Mouse (Mus musculus) bone marrow, adult 2 months (tissue): ENCODE data around the gene Baz2b. TPM values are rescaled to one million over a fixed set of nuclear protein-coding genes. Genes with fewer than 3 reads are reported as not detected.

ENCODE experiments used
- H3K27ac ChIP-seq: fragments of 200-500 bp; 2 replicates; pipeline ENCODE4 v1.5.1; 2012; ENCODE audit warnings: low read depth, mild to moderate bottlenecking, control low read depth, inconsistent platforms, low read length; ENCODE audit not compliant: control insufficient read depth, poor library complexity, insufficient read depth
- H3K4me1 ChIP-seq: fragments of 200-500 bp; 2 replicates; pipeline ENCODE4 v1.6.1; 2011; ENCODE audit warnings: low read length; ENCODE audit not compliant: control insufficient read depth, insufficient read depth
- H3K4me3 ChIP-seq: fragments of 200-500 bp; replicated peaks from 2 replicates; pipeline ENCODE3; 2011; ENCODE audit warnings: mild to moderate bottlenecking, low read depth, low read length, control low read depth; ENCODE audit not compliant: control insufficient read depth
- CTCF ChIP-seq: fragments of 200-500 bp; IDR thresholded peaks from 2 replicates; pipeline ENCODE4 v1.5.1; 2011; ENCODE audit warnings: low read length, control low read depth; ENCODE audit not compliant: control insufficient read depth, insufficient read depth
- POLR2A ChIP-seq: fragments of 200-500 bp; IDR thresholded peaks from 2 replicates; pipeline ENCODE4 v1.6.1; 2011; ENCODE audit warnings: low read depth, mild to moderate bottlenecking, control low read depth, low read length, borderline replicate concordance; ENCODE audit not compliant: control insufficient read depth
- WGBS: fragments of 180-500 bp; shearing (Covaris S2); methylation state at CpG from one replicate; pipeline ENCODE4 v1.1.7; 2018; 5-methylcytosine and 5-hydroxymethylcytosine counted together
- polyA plus RNA-seq: library from polyadenylated mRNA; stranded (reverse); fragments of >200 nt; gene quantifications from 2 replicates; pipeline ENCODE4 v1.2.4, GENCODE M21; 2011; ENCODE audit warnings: low replicate concordance; ENCODE audit not compliant: missing spikeins, insufficient read depth, insufficient read length

Gene Baz2b
- polyA plus RNA-seq, 1 experiment, result 77.9 TPM

DNA sequence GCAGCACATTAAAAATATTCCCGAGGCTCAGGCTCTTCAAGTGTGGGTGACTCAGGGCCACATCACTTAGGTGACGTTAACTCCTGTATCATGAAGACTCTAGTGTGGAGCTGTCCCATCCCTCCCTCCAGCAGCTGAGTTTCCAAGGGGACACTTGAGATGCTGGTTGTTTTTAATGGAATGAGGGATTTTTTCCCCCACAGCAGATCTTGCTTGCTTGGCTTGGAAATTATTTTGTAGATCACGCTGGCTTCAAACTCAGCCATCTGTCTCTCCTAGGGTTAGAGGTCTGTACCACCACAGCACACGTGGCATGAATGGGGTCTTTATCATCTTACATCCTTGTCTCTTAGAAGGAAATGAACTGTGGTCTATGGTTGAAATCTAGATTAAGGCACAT is 258.5 kb downstream of the Baz2b start:
- Histone ChIP-seq H3K4me1 (no peaks in the 10 kb centered on the region), H3K4me3 (no peak overlapping the region), H3K27ac (no peak overlapping the region)
- no peak for TF ChIP-seq CTCF
- TF ChIP-seq POLR2A, result no peak
- WGBS, result 80% methylated on average over 4 of the region's 4 CpGs

DNA sequence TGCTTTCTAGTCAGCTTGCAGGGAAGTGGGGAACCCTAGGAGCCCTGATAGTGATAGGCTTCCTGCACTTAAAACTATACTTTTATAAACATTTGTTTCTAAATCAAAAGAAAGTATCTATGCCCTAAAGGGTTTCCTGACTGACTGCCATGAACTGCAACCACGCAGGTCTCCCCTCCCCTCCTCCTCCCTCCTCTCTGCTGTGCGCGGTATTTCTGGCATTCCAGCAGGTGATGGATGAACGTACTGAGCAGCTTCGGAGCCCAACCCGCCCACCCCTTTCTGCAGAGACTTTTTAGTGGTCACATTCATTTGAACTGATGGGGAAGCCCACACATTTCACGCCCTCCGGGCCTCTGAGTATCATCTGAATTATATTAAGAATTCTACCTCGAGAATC is 273.3 kb downstream of the Baz2b start:
- 84% methylated on average over 9 of the region's 9 CpGs for WGBS
- Histone ChIP-seq H3K4me1 (no peaks in the 10 kb centered on the region), H3K4me3 (no peak overlapping the region), H3K27ac (no peak overlapping the region)
- TF ChIP-seq CTCF (no peak), POLR2A (no peak)

DNA sequence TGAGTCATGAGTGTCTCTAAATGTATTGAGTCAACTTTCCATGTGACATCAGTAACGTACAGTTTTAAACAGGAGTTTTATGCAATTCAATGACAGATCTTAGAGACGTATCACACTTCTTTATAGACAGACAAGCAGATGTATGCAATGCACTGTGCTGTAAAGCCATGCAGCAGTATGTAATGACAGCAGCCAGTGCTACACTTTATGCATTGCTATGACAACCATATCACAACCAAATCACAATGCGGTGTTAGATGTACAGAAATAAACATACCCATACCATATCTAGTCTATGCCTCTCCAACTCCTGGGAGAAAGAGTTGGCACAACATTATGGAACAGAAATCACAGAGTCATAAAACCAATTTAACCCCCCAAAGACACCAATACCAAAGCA is 276.5 kb downstream of the Baz2b start:
- no peak overlapping the region for H3K27ac ChIP-seq
- WGBS, result 92% methylated on average over 3 of the region's 3 CpGs
- no peak for TF ChIP-seq CTCF
- TF ChIP-seq POLR2A, result no peak
- H3K4me1 ChIP-seq, result no peaks in the 10 kb centered on the region
- no peak overlapping the region for H3K4me3 ChIP-seq

DNA sequence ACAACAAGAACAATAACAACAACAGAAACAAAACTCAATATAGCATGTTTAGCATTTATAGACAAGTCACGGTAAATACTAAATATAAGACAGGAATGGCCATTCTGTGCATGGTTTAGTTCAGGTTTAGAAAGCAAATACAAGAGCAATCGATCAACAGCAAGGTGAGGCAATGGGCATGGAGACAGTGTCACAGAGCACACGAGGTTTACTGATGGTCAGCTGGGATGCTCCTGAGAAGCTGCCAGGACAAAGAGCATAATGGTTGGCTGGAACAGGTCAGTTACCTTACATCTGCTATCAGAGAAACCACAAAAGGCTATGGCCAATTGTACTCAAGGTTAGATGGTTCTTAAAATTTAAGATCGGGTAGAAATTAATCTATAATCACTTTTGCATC is 277.4 kb downstream of the Baz2b start:
- Histone ChIP-seq H3K27ac (no peak overlapping the region), H3K4me3 (no peak overlapping the region), H3K4me1 (no peaks in the 10 kb centered on the region)
- WGBS, result 91% methylated on average over 4 of the region's 4 CpGs
- TF ChIP-seq POLR2A (no peak), CTCF (no peak)

DNA sequence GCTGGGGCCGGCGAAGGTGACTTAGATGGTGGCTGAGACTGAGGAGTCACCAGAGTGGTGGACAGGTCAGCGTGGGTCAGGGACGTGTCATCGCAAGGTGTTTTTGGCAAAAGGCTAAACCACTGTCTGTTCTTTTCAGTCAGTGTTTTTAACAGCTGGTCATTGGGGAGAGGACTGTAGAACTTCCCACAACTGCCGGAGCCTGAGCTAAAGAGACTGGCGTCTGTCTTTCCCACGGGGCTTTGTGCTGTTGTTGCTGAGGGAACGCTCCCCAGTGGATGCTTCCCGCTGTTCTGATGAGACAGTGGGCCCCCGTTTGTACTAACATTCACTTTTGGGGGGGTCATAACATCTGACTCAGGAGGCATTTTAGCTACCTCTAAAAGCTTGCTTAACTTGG is 296.0 kb downstream of the Baz2b start:
- TF ChIP-seq CTCF, result no peak
- TF ChIP-seq POLR2A, result no peak
- 91% methylated on average over 11 of the region's 11 CpGs for WGBS
- H3K4me3 ChIP-seq, result no peak overlapping the region
- no peak overlapping the region for H3K27ac ChIP-seq
- no peaks in the 10 kb centered on the region for H3K4me1 ChIP-seq

DNA sequence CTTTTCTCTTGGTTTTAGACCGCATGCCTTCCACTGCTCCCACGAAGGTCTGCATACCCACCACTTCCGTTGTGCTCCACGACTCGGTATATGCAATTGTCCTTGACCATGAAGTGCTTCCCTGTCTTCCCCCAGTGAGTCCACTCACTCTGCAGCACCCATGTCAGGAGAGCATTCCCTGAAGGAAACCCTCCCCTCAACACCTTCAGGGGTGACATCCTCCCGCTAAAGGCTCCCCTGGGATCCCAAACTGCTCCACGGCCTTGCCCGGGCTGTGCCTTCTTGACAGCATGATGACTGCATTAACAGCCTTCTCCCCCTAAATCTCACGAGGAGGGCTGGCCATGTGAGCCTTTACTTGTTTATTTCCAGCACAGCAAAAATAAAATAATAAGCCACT is 301.6 kb downstream of the Baz2b start:
- H3K4me3 ChIP-seq, result no peak overlapping the region
- TF ChIP-seq CTCF, result no peak
- no peak for TF ChIP-seq POLR2A
- WGBS, result 96% methylated on average over 9 of the region's 9 CpGs
- H3K27ac ChIP-seq, result no peak overlapping the region
- peaks cover 1% of the 10 kb centered on the region; the same call in 1 of the 2 replicates for H3K4me1 ChIP-seq

DNA sequence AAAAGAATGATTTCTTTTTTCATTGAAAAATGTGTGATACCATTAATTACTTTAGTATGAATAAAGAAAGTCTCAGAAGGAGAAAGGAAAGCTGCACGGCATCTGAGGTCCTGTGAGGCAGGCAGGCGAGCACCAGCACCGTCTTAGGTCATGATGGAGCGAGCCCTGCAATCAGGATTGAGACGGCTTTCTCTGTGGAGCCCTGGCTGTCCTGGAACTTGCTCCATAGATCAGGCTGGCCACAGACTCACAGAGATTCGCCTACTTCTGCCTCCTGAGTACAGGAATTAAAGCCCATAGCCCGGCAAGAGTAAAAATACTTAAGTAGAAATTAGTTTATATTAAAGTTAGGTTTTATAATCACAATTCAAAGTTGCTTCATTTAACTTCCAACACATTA is 305.6 kb downstream of the Baz2b start:
- Histone ChIP-seq H3K4me3 (no peak overlapping the region), H3K4me1 (peaks cover 1% of the 10 kb centered on the region; the same call in 1 of the 2 replicates), H3K27ac (no peak overlapping the region)
- 86% methylated on average over 7 of the region's 7 CpGs for WGBS
- TF ChIP-seq POLR2A, result no peak
- no peak for TF ChIP-seq CTCF

DNA sequence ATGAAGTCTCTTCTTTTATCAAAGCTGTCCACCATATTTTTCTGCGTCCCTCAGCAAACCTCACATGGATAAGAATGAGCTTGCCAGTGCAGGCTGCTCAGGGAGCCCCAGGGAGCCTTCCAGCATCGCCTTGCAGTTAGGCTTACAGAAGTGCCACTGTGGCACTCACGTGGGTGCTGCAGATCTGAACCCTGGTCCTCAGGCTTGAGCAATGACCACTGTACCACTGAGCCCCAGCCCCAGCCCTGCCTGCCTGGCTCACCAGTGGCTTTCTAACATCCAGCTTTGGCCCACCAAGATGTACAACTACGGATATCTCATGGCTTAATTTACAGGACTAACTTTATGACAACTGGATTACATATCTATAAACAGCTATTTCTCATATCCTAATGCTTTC is 311.0 kb downstream of the Baz2b start:
- WGBS, result 88% methylated on average over 4 of the region's 4 CpGs
- no peak overlapping the region for H3K4me3 ChIP-seq
- no peak overlapping the region for H3K27ac ChIP-seq
- TF ChIP-seq CTCF (no peak), POLR2A (no peak)
- H3K4me1 ChIP-seq, result no peaks in the 10 kb centered on the region

DNA sequence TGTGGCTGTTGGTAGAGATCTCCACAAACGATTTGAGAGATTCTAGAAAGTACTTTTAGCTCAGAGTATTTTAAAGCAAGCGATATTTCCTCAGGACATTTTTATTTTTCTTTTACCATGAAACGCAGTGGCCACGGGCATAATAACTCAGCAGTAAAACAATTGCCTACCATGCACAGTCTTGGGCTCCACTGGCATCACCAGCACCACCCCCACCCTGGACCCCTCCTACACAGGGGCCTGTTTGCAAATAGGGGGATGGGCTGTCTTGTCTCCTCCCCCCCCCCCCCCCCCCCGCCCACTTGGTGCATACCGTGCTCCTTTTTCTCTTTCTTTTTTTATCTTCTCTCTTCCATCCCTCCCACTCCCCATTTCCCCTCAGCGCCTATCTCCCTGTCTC is 311.5 kb downstream of the Baz2b start:
- 88% methylated on average over 7 of the region's 7 CpGs for WGBS
- no peak overlapping the region for H3K4me3 ChIP-seq
- TF ChIP-seq CTCF (no peak), POLR2A (no peak)
- H3K4me1 ChIP-seq, result no peaks in the 10 kb centered on the region
- no peak overlapping the region for H3K27ac ChIP-seq

DNA sequence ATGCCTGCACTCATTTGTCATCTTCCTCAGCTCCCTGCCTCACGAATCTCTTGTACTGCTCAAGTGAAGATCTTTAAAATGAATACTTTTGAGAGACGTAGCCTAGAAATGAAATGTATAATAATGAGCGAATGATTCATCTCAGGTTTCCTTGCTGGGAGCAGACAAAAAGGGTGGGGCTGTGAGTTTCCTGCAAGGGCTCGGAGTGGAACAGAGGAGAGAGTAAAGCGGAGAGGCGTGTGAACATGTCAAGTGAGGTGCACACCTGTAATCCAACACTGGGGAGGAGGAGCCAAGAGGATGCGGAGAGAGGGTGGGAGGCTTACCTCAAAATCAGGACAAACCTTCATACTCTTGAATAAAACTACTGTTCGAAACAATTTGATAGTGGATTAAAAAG is 312.8 kb downstream of the Baz2b start:
- 90% methylated on average over 8 of the region's 8 CpGs for WGBS
- Histone ChIP-seq H3K4me3 (no peak overlapping the region), H3K4me1 (no peaks in the 10 kb centered on the region), H3K27ac (no peak overlapping the region)
- no peak for TF ChIP-seq CTCF

DNA sequence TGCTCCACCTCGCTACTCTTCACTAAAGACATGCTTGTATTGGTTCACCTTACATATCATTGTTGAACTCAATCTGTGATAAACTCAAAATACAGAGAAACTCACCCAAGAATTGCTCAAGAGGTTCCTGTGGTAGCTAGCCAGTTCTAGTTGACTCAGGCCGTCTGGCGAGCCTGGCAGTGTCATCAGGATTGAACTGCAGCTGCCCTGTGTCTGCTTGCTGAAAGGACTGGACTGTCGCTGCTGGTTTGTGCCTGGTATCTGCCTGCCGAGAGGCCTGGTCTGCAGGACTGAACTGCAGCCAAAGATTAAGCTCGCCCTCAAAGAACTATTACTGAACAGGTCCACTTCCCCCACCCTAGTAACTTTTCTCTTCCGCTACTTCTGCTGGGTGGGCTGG is 313.2 kb downstream of the Baz2b start:
- H3K27ac ChIP-seq, result no peak overlapping the region
- TF ChIP-seq CTCF (no peak), POLR2A (no peak)
- no peaks in the 10 kb centered on the region for H3K4me1 ChIP-seq
- 76% methylated on average over 7 of the region's 7 CpGs for WGBS
- H3K4me3 ChIP-seq, result no peak overlapping the region
